In the genomic region with DNA sequence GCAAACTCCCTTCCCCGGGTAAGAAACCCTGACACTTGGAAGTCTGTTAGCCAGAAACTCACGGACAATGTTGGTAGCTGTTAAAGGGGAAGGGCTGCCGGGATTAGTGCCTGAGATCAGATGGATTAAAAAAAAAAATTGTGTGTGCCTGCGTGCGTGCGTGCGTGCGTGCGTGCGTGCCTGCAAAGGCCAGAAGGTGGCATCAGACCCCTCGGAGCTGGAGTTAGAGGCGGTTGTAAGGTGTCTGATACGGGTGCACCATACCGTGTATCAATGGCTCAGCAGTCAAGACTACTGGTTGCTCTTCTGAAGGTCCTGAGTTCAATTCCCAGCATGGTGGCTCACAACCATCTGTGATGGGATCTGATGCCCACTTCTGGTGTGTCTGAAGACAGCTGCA, we compare ENCODE assay signal across 26 mouse cellular contexts. TPM values are rescaled to one million over a fixed set of nuclear protein-coding genes. Genes with fewer than 3 reads are reported as not detected.
DNase-seq lines count a peak whose midpoint lies in the region; ATAC-seq and TF ChIP-seq lines count a peak whose summit lies in the region.
"Had no signal": no experiment of that assay in that cellular context is flagged by ENCODE, and none has a peak within 500 bp of the region (broad histone marks: within the 10 kb centered on the region; RNA-seq: fewer than 3 reads in every experiment).

No protein-coding gene starts in this region.

- H3K27me3 ChIP-seq in limb, embryonic 12.5 days, result peaks cover 8% of the 10 kb centered on the region; the same call in 1 of the 2 replicates
- H3K27me3 ChIP-seq in limb, embryonic 10.5 days (ENCODE audit: low read depth, poor library complexity, severe bottlenecking), result peaks cover 12% of the 10 kb centered on the region; the same call in 1 of the 2 replicates
- H3K27me3 ChIP-seq in midbrain, embryonic 12.5 days, result no peaks in the 10 kb centered on the region
- H3K27me3 ChIP-seq in midbrain, embryonic 11.5 days (ENCODE audit: control insufficient read depth, insufficient read depth, low read length), result no peaks in the 10 kb centered on the region
- H3K27me3 ChIP-seq: CH12.LX; embryonic facial prominence, embryonic 12.5 days; forebrain, embryonic 13.5 days; forebrain, embryonic 15.5 days had no signal

- H3K36me3 ChIP-seq in limb, embryonic 12.5 days, result no peaks in the 10 kb centered on the region
- H3K36me3 ChIP-seq in limb, embryonic 10.5 days, result no peaks in the 10 kb centered on the region
- H3K36me3 ChIP-seq in midbrain, embryonic 12.5 days, result no peaks in the 10 kb centered on the region
- H3K36me3 ChIP-seq in midbrain, embryonic 11.5 days (ENCODE audit: control insufficient read depth, insufficient read depth, low read length), result no peaks in the 10 kb centered on the region
- H3K36me3 ChIP-seq in ES-E14 (ENCODE audit: control insufficient read depth, insufficient read depth, low read length, poor library complexity, severe bottlenecking), result no peaks in the 10 kb centered on the region
- H3K36me3 ChIP-seq: embryonic facial prominence, embryonic 10.5 days; embryonic facial prominence, embryonic 12.5 days; forebrain, embryonic 15.5 days had no signal

- no peaks in the 10 kb centered on the region for H3K9me3 ChIP-seq in limb, embryonic 12.5 days
- no peaks in the 10 kb centered on the region for H3K9me3 ChIP-seq in limb, embryonic 10.5 days (replicated peaks)
- no peaks in the 10 kb centered on the region for H3K9me3 ChIP-seq in midbrain, embryonic 12.5 days
- no peaks in the 10 kb centered on the region for H3K9me3 ChIP-seq in midbrain, embryonic 11.5 days (ENCODE audit: control insufficient read depth, low read length)
- H3K9me3 ChIP-seq in ES-E14 (ENCODE audit: control insufficient read depth, insufficient read depth, low read depth, low read length), result no peaks in the 10 kb centered on the region
- H3K9me3 ChIP-seq: embryonic facial prominence, embryonic 10.5 days; embryonic facial prominence, embryonic 12.5 days; forebrain, embryonic 13.5 days; forebrain, embryonic 15.5 days had no signal

- no peak for DNase-seq in limb, embryonic 10.5 days (ENCODE audit: low spot score)
- no peak for DNase-seq in midbrain, embryonic 11.5 days (ENCODE audit: low spot score, missing footprints)
- DNase-seq in ES-E14 (ENCODE audit: low read depth, low spot score) (no peak), ZHBTc4 (ENCODE audit: low read depth, low spot score) (peak; percentile 69)
- DNase-seq in kidney, postnatal 4 days, result no peak
- DNase-seq in urinary bladder, postnatal 36 days (ENCODE audit: low spot score in 2 of 2), result no peak
- DNase-seq: adrenal gland, adult 2 months; adrenal gland, postnatal 10 days; adrenal gland, postnatal 25 days; B cell, adult 2 months; cerebellum, adult 11 months; cerebellum, adult 18-20 months; cerebellum, adult 8-10 months; cerebellum, adult 9-11 months; cerebellum, postnatal 14 days; cerebellum, postnatal 36 days; embryo, embryonic 11 days; forebrain, postnatal 0 days had no signal

- H3K27ac ChIP-seq in limb, embryonic 12.5 days, result 0 out of 2 replicates have a peak overlapping the region, but pooled peaks have one; percentile 53
- no peak overlapping the region for H3K27ac ChIP-seq in limb, embryonic 10.5 days
- 0 out of 2 replicates have a peak overlapping the region, but pooled peaks have one; percentile 25 for H3K27ac ChIP-seq in midbrain, embryonic 12.5 days (replicated peaks)
- no peak overlapping the region for H3K27ac ChIP-seq in midbrain, embryonic 11.5 days (ENCODE audit: low read depth, low read length)
- no peak overlapping the region for H3K27ac ChIP-seq in ES-E14 (ENCODE audit: insufficient read depth, low read depth, low read length, poor library complexity, severe bottlenecking)
- H3K27ac ChIP-seq: embryonic facial prominence, embryonic 12.5 days; forebrain, embryonic 13.5 days; forebrain, embryonic 15.5 days had no signal

- in situ Hi-C loops in ES-E14 (cut with MboI; ENCODE audit: low sequenced_read_pairs in 2 of 2, unreplicated experiment in 2 of 2), result loop anchor here in 1 of 2 experiments (10.0 kb wide), 1 partner anchor 109 kb away; no protein-coding TSS in a partner anchor

- H3K4me1 ChIP-seq in limb, embryonic 12.5 days (replicated peaks), result peaks cover 27% of the 10 kb centered on the region
- peaks cover 40% of the 10 kb centered on the region for H3K4me1 ChIP-seq in limb, embryonic 10.5 days
- H3K4me1 ChIP-seq in midbrain, embryonic 12.5 days, result peaks cover 10% of the 10 kb centered on the region; the same call in 1 of the 2 replicates
- peaks cover 3% of the 10 kb centered on the region; the same call in 1 of the 2 replicates for H3K4me1 ChIP-seq in midbrain, embryonic 11.5 days (ENCODE audit: control insufficient read depth, insufficient read depth, low read length)
- no peaks in the 10 kb centered on the region; a peak in 1 of 4 replicates for H3K4me1 ChIP-seq in ES-E14 (ENCODE audit: control insufficient read depth in 2 of 2, insufficient read depth in 2 of 2, low read length in 2 of 2, poor library complexity in 1 of 2)
- H3K4me1 ChIP-seq: embryonic facial prominence, embryonic 12.5 days had no signal

- 81% methylated on average over 14 of the region's 14 CpGs for WGBS in limb, embryonic 12.5 days
- 88% methylated on average over 14 of the region's 14 CpGs for WGBS in limb, embryonic 10.5 days
- WGBS in midbrain, embryonic 12.5 days, result 86% methylated on average over 14 of the region's 14 CpGs
- 81% methylated on average over 14 of the region's 14 CpGs for WGBS in midbrain, embryonic 11.5 days

- H3K4me3 ChIP-seq in limb, embryonic 12.5 days (replicated peaks), result no peak overlapping the region
- H3K4me3 ChIP-seq in limb, embryonic 10.5 days, result no peak overlapping the region
- no peak overlapping the region for H3K4me3 ChIP-seq in midbrain, embryonic 12.5 days
- no peak overlapping the region for H3K4me3 ChIP-seq in midbrain, embryonic 11.5 days (ENCODE audit: low read depth, low read length)
- no peak overlapping the region for H3K4me3 ChIP-seq in ES-E14 (ENCODE audit: insufficient read depth in 1 of 2, low read depth in 1 of 2, low read length in 2 of 2, poor library complexity in 1 of 2, severe bottlenecking in 1 of 2)
- H3K4me3 ChIP-seq: embryonic facial prominence, embryonic 10.5 days; embryonic facial prominence, embryonic 12.5 days; forebrain, embryonic 13.5 days; forebrain, embryonic 15.5 days had no signal

- no peak overlapping the region for H3K9ac ChIP-seq in limb, embryonic 12.5 days (replicated peaks)
- no peak overlapping the region for H3K9ac ChIP-seq in midbrain, embryonic 12.5 days (replicated peaks)
- no peak overlapping the region for H3K9ac ChIP-seq in midbrain, embryonic 11.5 days (ENCODE audit: low read length)
- no peak overlapping the region for H3K9ac ChIP-seq in ES-E14 (ENCODE audit: insufficient read depth, low read depth, low read length, poor library complexity, severe bottlenecking)
- H3K9ac ChIP-seq: embryonic facial prominence, embryonic 12.5 days; forebrain, embryonic 13.5 days; forebrain, embryonic 15.5 days; forebrain, postnatal 0 days had no signal

- no peak overlapping the region for H3K4me2 ChIP-seq in limb, embryonic 12.5 days
- H3K4me2 ChIP-seq in midbrain, embryonic 12.5 days (replicated peaks), result no peak overlapping the region
- no peak overlapping the region for H3K4me2 ChIP-seq in midbrain, embryonic 11.5 days
- H3K4me2 ChIP-seq: embryonic facial prominence, embryonic 12.5 days; forebrain, embryonic 13.5 days; forebrain, embryonic 15.5 days had no signal

- ATAC-seq in limb, embryonic 12.5 days (ENCODE audit: insufficient number of reproducible peaks, insufficient read depth, low FRiP score, low TSS enrichment, low read depth), result no peak
- ATAC-seq in midbrain, embryonic 12.5 days (ENCODE audit: low FRiP score, low read depth), result no peak
- no peak for ATAC-seq in midbrain, embryonic 11.5 days (ENCODE audit: low FRiP score)
- ATAC-seq: CD4-positive, CD25-positive, alpha-beta regulatory T cell, adult 4 months; forebrain, embryonic 13.5 days; forebrain, embryonic 15.5 days; forebrain, postnatal 0 days had no signal

TF ChIP-seq in ES-E14, 5 proteins besides CTCF, POLR2A, EP300 and RAD21:
- TF ChIP-seq HCFC1 (IDR thresholded peaks at IDR 0.05; ENCODE audit: borderline replicate concordance, insufficient read depth, low read length), result no peak
- peak; percentile 37; the same call in 1 of the 2 replicates for TF ChIP-seq ZNF384 (IDR thresholded peaks at IDR 0.05; ENCODE audit: low read depth, low read length)

RNA-seq across cellular contexts. Expression of a gene that starts 59.0 kb away (rescaled TPM):
- polyA plus RNA-seq in limb, embryonic 12.5 days (2016; fragmentation: Nextera tagmentation; extraction: Ambion mirVana), result 16.8 and 17.5 TPM in 2 replicates
- polyA plus RNA-seq in limb, embryonic 10.5 days (2016; fragmentation: Nextera tagmentation; extraction: Ambion mirVana), result 16.2 and 21.4 TPM in 2 replicates
- 15.6 and 15.9 TPM in 2 replicates for polyA plus RNA-seq in midbrain, embryonic 12.5 days (2016; fragmentation: Nextera tagmentation; extraction: Ambion mirVana)
- 13.5 and 17.0 TPM in 2 replicates for polyA plus RNA-seq in midbrain, embryonic 11.5 days (2014; fragmentation: Nextera tagmentation; extraction: Ambion mirVana)
- 13.4 and 19.2 TPM in 2 replicates for total RNA-seq in ES-E14 (2012; rRNA removed)

Comparison
In these comparisons a context has a peak if more than half of its experiments do, and no peak if none do; other contexts are left out.
1. H3K27ac ChIP-seq: peak in limb, embryonic 12.5 days (single experiment) and midbrain, embryonic 12.5 days (single experiment); none in limb, embryonic 10.5 days (single experiment), midbrain, embryonic 11.5 days (single experiment) and ES-E14 (single experiment).